Mouse (Mus musculus) v-Abl transformed pro-B cells (cell line): ENCODE data around the gene Plce1.

Source experiments
- in situ Hi-C, 2 experiments: fragments of 400-800 bp; cut with MboI; formaldehyde crosslinking; loops; one replicate each; pipeline ENCODE4 v1.15.1; 2025; ENCODE audit not compliant: unreplicated experiment in 2 of 2

Gene Plce1

GRCm38 (mm10) chr19:38705244-38705643, 224.3 kb downstream of the Plce1 start:
- in situ Hi-C loops = no loop called here

GRCm38 (mm10) chr19:38706449-38706848, 225.5 kb downstream of the Plce1 start:
- in situ Hi-C loops = no loop called here

GRCm38 (mm10) chr19:38709376-38709775, 228.5 kb downstream of the Plce1 start:
- in situ Hi-C loops = no loop called here

DNA sequence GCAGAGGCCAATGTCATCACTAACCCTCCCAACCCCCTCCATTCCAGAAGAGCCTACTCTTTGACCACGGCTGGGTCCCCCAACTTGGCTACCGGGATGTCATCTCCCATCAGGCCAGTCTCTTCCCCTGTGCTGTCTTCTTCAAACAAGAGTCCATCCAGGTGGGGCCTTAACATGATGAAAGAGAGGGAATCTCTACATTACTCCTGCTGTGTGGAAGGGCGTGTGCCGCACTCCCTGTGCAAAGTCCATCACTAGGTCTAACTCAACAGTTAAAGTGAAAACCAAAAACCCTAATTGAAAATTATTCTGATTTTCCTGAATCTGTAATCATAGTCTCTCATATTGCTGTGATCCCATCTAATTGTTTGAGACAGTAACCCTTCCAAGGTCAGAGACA, 240.9 kb downstream of the Plce1 start:
- in situ Hi-C loops = no loop called here

DNA sequence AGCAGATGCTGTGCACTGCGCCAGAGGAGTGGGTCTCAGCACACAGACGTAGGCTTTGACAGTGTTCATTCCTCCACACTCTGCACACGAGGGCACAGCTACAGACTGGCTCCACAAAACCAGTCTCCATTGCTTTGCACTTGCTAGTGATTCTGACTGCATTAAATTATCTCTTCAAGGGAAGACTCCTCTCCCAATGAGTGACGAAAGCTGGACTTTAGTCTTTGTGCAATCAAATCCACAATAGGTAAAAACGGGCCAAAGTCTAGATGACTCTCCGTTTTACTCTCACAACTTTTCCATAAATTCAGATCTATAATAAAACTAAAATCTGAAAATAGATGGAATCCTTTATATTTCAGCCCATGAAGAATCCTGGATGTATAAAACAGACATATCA, 242.1 kb downstream of the Plce1 start:
- in situ Hi-C loops = no loop called here

DNA sequence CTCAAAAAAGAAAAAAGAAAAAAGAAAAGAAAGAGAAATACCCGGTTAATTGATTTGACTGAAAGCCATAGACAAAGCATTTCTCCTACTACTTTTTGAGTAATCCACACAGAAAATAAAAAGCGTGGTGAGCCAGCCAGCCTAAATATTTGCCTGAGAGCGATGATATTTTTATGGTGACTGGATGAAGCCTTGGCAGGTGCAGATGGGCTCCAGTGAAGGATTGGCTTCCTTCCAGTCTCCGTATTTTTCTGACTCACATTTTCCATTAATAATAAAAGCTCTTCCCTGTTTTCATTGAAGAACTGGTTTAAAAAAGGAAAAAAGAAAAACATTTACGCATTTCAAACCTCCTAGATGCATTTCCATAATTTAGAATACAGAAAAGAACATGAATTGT, 243.1 kb downstream of the Plce1 start:
- in situ Hi-C loops = no loop called here

DNA sequence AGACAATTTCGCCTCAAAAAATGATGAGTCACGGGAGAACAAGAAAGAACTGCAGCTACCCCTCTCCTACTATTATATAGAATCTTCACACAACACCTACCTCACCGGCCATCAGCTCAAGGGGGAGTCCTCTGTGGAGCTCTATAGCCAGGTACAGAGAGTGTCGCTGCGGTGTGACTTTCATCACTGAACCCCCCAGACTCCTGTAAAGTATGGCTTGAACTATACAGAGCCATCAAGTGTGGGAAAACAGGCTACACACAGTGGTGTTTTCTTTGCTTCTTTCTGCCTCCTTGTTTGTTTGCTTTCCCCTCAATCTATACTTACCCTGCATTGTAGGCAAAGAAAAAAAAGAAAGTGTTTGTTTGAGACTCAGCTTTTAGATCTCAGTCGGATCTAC, 247.9 kb downstream of the Plce1 start:
- in situ Hi-C loops = no loop called here

GRCm38 (mm10) chr19:38729264-38729663, 248.4 kb downstream of the Plce1 start:
- in situ Hi-C loops = no loop called here

GRCm38 (mm10) chr19:38744546-38744945, 263.6 kb downstream of the Plce1 start:
- in situ Hi-C loops = no loop called here

DNA sequence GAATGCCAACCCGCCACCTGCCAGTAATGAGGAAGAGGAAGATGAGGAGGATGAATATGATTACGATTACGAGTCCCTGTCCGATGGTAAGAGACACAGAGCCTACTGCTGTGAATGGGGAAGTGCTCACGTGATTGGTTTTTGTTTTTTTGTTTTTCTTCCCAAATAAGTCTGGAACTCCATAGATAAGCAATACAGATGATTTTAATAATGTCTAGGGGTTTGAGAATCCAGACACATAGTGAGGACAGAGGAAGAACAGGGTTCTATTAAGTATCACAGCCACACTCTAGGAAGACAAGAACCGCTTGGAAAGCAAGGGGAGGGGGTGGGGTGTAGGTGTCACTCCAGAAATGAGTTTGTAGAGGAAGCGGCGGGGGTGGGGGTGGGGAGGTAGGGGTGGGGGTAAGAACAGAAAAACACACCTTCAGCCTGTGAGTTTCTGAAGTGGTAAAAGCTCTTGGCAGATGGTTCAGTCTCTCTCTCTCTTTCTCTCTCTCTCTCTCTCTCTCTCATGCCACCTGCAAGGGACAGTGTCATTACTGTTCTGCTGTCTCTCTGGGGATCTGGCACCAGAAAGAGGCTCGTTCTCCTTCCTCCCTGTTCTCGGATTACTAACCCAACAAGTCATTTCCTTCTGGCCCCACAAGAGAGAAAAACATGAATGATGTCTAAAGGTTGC, 265.0 kb downstream of the Plce1 start:
- in situ Hi-C loops = no loop called here

DNA sequence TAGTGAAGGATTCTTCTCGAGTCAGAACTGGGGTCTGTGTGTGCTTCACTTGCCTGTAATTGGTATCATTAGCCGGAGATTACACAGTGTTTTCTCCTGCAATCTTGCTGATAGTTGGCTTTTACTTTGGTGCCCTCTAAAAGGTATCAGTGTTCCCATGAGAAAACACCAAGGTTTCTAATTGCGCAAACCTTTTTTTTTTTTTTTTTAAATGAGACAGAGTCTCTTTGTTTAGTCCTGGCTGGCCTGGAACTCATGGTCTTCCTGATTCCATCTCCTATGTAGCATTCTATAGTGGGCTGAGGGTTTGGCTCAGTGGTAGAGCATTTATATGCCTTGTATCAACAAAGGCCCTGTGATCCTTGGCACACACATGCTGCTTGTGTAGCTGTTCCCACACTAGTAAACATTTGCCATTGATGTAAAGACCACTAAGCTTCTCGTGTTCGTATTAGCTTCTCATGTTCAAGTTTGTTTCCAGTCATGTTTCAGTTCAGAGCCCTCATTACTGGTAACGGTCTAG, 265.6 kb downstream of the Plce1 start:
- in situ Hi-C loops = no loop called here

DNA sequence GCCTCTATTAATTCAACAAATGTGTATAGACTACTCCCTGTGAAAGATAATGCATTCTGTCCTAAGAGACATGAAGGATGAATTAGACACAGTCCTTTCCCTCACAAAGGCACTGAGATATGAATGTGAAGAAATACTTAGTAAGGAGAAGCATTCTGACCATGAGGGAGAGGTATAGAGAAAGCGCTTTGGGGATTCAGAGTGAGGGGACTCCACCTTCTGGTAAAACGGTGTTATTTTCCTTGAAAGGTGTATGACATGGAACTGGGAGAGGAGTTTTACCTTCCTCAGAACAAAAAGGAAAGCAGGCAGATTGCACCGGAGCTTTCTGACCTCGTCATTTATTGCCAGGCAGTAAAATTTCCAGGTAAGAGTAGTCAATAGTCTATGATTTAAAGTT, 269.3 kb downstream of the Plce1 start:
- in situ Hi-C loops = loop anchor here in 1 of 2 experiments (25.0 kb wide), 1 partner anchor 313 kb away; no protein-coding TSS in a partner anchor

- in situ Hi-C loops = loop anchor here in 1 of 2 experiments (25.0 kb wide), 1 partner anchor 320 kb away; no protein-coding TSS in a partner anchor
These were observed 276.3 kb downstream of the Plce1 start for GRCm38 (mm10) chr19:38757161-38757560.

DNA sequence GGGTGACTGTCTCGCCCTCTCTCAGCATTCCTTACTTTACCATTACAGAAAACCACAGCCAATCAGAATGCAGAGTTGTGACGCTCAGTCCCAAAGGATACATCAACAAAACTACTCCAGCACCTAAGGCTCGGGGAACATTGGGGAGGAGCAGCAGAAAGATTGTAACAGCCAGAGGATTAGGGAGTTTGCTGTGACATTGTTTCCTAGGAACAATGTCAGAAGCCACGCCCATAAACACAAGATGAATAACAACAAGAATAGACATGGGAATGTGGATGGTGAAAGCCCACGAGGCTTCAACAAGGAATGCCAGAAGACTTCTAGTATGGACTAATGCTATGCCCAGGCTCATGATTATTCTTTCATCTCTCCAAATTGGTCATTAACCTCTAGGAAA, 277.1 kb downstream of the Plce1 start:
- in situ Hi-C loops = loop anchor here in 1 of 2 experiments (25.0 kb wide), 1 partner anchor 321 kb away; no protein-coding TSS in a partner anchor

DNA sequence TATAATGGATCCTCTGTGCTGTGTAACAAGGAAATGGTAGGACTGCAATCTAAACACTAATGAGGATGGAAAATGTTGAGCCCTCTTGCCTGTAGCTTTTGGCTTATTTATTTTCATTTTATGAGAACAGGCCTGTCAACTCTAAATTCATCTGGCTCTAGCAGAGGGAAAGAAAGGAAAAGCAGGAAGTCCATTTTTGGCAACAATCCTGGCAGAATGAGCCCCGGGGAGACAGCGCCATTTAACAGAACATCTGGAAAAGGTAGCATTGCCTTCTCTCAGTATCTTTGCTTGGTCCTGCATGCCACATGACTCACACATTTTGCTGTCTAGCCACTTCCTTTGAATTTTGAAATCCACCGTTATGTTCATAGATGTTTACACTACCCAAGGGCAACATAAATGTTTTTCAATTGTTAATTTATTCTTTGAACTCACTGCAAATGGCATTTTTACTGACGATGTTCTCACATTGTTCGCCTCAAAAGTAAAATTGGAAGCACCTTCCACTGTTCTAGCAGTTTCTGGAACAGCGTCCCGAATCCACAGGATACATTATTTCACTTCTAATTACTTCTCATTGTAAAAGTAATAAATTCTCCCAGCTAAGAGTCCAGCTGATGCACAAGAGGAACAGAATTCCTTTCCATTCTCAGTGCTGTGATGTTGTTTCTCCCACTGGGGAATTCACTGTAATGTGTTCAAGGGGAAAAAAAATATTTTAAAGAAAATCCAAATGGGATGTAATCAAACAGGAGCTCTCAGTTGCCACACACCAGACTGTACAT, 278.0 kb downstream of the Plce1 start:
- in situ Hi-C loops = loop anchor here in 1 of 2 experiments (25.0 kb wide), 1 partner anchor 322 kb away; no protein-coding TSS in a partner anchor

GRCm38 (mm10) chr19:38760441-38760840, 279.5 kb downstream of the Plce1 start:
- in situ Hi-C loops = loop anchor here in 1 of 2 experiments (25.0 kb wide), 1 partner anchor 323 kb away; no protein-coding TSS in a partner anchor

DNA sequence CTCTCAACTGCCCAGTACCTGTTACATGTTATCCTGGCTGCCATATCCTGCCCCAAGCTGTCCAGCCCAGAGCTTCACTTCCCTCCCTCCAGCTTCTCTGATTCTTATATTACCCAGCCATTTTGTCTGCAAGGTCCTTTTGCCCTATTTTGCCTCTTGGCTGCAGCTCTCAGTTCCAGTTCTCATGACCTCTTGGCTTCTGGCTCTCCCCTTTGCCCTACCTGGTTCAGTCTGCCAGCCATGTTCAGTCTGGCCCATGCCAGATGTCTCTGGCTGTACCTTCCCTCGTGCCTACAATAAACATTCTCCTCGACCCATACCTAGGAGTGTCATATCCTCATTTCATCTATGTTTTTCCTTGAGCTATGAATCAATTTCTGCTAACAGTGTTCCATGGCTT, 285.4 kb downstream of the Plce1 start:
- in situ Hi-C loops = loop anchor here in 1 of 2 experiments (25.0 kb wide), 1 partner anchor 329 kb away; no protein-coding TSS in a partner anchor

GRCm38 (mm10) chr19:38775548-38775947, 294.6 kb downstream of the Plce1 start:
- in situ Hi-C loops = loop anchor here (5.0 to 10.0 kb wide), 3 partner anchors 218 to 353 kb away; no protein-coding TSS in a partner anchor

GRCm38 (mm10) chr19:38778805-38779204, 297.9 kb downstream of the Plce1 start:
- in situ Hi-C loops = loop anchor here (5.0 to 10.0 kb wide), 3 partner anchors 222 to 357 kb away; no protein-coding TSS in a partner anchor

DNA sequence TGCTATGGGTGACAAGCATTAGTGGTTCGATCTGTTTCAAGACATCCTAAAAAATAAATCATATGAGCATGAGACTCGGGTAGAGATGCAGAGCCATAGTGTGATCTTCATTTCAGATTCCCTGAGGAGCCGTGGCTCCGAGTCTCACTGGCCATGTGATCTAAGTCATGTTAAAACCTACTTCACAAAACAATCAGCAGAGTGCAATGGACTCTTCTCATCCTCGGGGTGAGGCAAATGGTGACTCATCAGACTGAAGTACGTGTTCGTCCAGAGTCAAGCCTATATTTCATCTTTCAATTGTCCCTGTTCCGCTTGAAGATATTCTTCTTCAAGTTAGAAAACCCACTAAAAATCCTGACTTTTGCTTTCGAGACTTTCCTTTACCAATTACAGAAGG, 302.6 kb downstream of the Plce1 start:
- in situ Hi-C loops = no loop called here

- in situ Hi-C loops = no loop called here
These were observed 306.8 kb downstream of the Plce1 start for GRCm38 (mm10) chr19:38787756-38788155.
